Mouse (Mus musculus): ENCODE measurements around the gene Trmt11. TPM values are rescaled to one million over a fixed set of nuclear protein-coding genes. Genes with fewer than 3 reads are reported as not detected.

Trmt11 gene
- polyA plus RNA-seq, 1 experiment: 2.1 TPM

DNA sequence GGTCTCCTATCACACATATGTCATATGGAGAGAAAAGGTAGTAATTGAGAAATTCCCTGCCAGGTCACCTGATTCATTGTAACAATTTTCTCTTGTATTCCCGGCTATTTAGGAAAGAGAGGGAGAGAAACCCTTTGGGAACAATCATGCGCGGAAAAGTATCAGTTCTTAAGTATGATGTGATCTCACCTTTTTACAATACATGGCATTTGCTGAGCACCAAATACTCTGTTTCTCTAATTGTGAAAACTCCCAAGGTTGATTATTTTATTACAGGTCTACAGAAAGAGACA, 18.3 kb upstream of the Trmt11 start:
- Histone ChIP-seq H3K4me2 (ENCODE audit: low read depth) (peak overlapping the region; percentile 79), H3ac (ENCODE audit: control insufficient read depth, insufficient read length) (no peak overlapping the region), H3K4me3 (peak overlapping the region; percentile 66), H3K36me3 (ENCODE audit: control insufficient read depth, insufficient read depth) (no peaks in the 10 kb centered on the region), H3K79me2 (ENCODE audit: control insufficient read depth, insufficient read depth) (no peaks in the 10 kb centered on the region), H3K27me3 (ENCODE audit: control insufficient read depth, insufficient read depth, insufficient read length) (no peaks in the 10 kb centered on the region)
- TF ChIP-seq USF1 (IDR thresholded peaks at IDR 0.05; ENCODE audit: low read depth) (peak; percentile 1), POLR2AphosphoS2 (IDR thresholded peaks at IDR 0.05; ENCODE audit: insufficient read length, low read depth) (no peak)

DNA sequence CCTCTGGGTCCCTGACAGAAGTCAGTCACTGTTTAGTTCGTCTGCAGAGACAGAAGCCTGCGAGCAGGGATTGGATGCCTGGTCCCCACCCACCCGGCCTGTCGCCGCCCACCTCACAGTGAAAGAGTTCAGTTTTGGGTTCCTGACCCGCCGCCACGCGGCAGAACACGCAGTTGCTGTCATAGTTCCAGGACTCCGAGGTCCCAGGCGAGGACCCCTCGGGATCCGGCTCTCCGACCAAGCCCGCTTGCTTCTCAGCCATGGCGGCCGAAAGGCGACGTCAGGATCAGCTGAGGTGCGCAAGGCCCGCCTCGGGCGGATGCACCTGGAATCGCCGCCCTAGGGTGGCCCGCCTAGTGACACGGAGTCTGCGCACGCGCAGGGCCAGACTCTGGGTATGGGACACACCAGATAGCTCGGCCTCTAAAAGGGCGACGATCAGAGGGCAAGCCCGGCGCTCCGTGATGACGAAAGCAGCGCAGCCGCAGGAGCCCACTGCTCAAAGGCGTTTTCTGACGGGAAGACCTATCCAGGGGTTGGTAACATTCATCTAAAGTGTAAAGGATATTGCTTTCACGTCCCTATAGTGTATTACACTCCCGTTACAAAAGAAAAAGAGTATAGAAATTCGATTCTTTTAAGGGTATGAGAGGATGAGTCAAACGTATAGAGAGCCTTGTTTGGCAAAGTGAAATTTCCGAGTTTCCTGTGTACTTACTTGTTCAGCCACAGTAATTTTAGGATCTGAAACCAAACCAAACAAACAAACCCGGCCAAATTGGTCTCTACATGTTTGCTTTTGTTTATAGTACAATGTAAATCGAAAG, 17.8 kb upstream of the Trmt11 start:
- no peaks in the 10 kb centered on the region for H3K36me3 ChIP-seq (ENCODE audit: control insufficient read depth, insufficient read depth)
- H3K4me3 ChIP-seq: peak overlapping the region; percentile 66
- peak overlapping the region; percentile 18 for H3ac ChIP-seq (ENCODE audit: control insufficient read depth, insufficient read length)
- no peaks in the 10 kb centered on the region for H3K79me2 ChIP-seq (ENCODE audit: control insufficient read depth, insufficient read depth)
- TF ChIP-seq MYOG (IDR thresholded peaks at IDR 0.05; ENCODE audit: control insufficient read depth in 1 of 3, insufficient read depth in 1 of 3, insufficient read length in 2 of 3, low read depth in 2 of 3) (peak in 1 of 3 experiments; percentile 45), CEBPB (IDR thresholded peaks at IDR 0.05; ENCODE audit: insufficient read depth, poor library complexity, severe bottlenecking) (no peak), E2F4 (IDR thresholded peaks at IDR 0.05; ENCODE audit: insufficient read depth) (no peak), POLR2AphosphoS2 (IDR thresholded peaks at IDR 0.05; ENCODE audit: insufficient read length, low read depth) (peak; percentile 59), TCF12 (IDR thresholded peaks at IDR 0.05; ENCODE audit: insufficient read depth, poor library complexity, severe bottlenecking) (no peak), TCF3 (IDR thresholded peaks at IDR 0.05; ENCODE audit: insufficient read length, low read depth) (no peak), POLR2A (IDR thresholded peaks at IDR 0.05; ENCODE audit: insufficient read length, low read depth) (peak; percentile 67), MYOD1 (IDR thresholded peaks at IDR 0.05; ENCODE audit: control insufficient read depth in 1 of 3, insufficient read length in 2 of 3, low read depth in 2 of 3) (peak in 2 of 3 experiments; percentile 3 to 66), MAX (IDR thresholded peaks at IDR 0.05; ENCODE audit: low read depth) (no peak), SRF (IDR thresholded peaks at IDR 0.05; ENCODE audit: control insufficient read depth, insufficient read length, low read depth) (peak; percentile 55)
- no peaks in the 10 kb centered on the region for H3K27me3 ChIP-seq (ENCODE audit: control insufficient read depth, insufficient read depth, insufficient read length)
- H3K4me2 ChIP-seq (ENCODE audit: low read depth): peak overlapping the region; percentile 81

DNA sequence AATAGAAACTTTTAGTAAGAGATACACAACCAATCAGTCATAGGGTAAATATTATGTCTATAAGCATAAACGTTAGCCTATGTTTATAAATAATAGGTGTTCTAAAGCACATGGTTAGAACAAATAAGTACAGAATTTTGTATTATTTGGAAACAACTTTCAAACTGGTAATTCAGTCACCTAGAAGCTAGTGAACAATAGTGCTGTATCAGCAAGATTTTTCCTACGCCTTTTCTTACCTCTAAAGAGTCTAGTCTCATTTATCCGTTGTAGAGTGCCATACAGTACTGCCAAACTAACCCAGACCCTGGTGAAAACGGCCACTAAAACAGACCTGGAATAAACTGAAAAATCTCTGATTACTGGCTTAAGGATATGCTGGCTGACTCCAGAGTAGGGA, 12.5 kb upstream of the Trmt11 start:
- Histone ChIP-seq H3K79me2 (ENCODE audit: control insufficient read depth, insufficient read depth) (no peaks in the 10 kb centered on the region), H3K4me2 (ENCODE audit: low read depth) (no peak overlapping the region), H3K27me3 (ENCODE audit: control insufficient read depth, insufficient read depth, insufficient read length) (no peaks in the 10 kb centered on the region), H3ac (ENCODE audit: control insufficient read depth, insufficient read length) (no peak overlapping the region), H3K4me3 (no peak overlapping the region), H3K36me3 (ENCODE audit: control insufficient read depth, insufficient read depth) (peaks cover 5% of the 10 kb centered on the region)
- no peak for TF ChIP-seq MAX (IDR thresholded peaks at IDR 0.05; ENCODE audit: low read depth)
- no peak for TF ChIP-seq POLR2A (IDR thresholded peaks at IDR 0.05; ENCODE audit: insufficient read length, low read depth)
- no peak for TF ChIP-seq REST (IDR thresholded peaks at IDR 0.05; ENCODE audit: insufficient read depth, insufficient read length)
- no peak for TF ChIP-seq SRF (IDR thresholded peaks at IDR 0.05; ENCODE audit: control insufficient read depth, insufficient read length, low read depth)
- no peak for TF ChIP-seq MYOG (IDR thresholded peaks at IDR 0.05; ENCODE audit: control insufficient read depth in 1 of 3, insufficient read depth in 1 of 3, insufficient read length in 2 of 3, low read depth in 2 of 3)
- no peak for TF ChIP-seq MYOD1 (IDR thresholded peaks at IDR 0.05; ENCODE audit: control insufficient read depth in 1 of 3, insufficient read length in 2 of 3, low read depth in 2 of 3)
- TF ChIP-seq CEBPB (IDR thresholded peaks at IDR 0.05; ENCODE audit: insufficient read depth, poor library complexity, severe bottlenecking): no peak
- TF ChIP-seq TCF12 (IDR thresholded peaks at IDR 0.05; ENCODE audit: insufficient read depth, poor library complexity, severe bottlenecking): no peak
- TF ChIP-seq USF1 (IDR thresholded peaks at IDR 0.05; ENCODE audit: low read depth): no peak
- no peak for TF ChIP-seq POLR2AphosphoS2 (IDR thresholded peaks at IDR 0.05; ENCODE audit: insufficient read length, low read depth)
- TF ChIP-seq TCF3 (IDR thresholded peaks at IDR 0.05; ENCODE audit: insufficient read length, low read depth): no peak
- no peak for TF ChIP-seq E2F4 (IDR thresholded peaks at IDR 0.05; ENCODE audit: insufficient read depth)

DNA sequence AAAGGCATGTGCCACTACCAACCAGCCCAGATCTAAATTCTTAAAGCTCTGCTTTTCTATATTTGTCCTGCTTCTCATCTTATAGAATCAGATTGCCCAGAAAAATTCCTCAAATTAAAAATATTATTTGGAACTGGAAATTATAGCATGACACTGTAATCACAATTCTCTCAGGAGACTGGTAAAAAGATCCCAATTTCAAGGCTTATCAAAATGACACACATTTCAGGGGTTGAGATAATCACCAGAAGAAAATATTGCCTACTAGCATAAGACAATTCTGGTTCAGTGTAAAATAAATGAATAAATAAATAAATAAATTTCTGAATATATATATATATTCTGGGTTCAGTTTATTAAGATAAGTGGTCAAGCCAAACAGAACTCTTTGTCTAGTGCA, 9.1 kb upstream of the Trmt11 start:
- TF ChIP-seq MAX (IDR thresholded peaks at IDR 0.05; ENCODE audit: low read depth) (no peak), MYOG (IDR thresholded peaks at IDR 0.05; ENCODE audit: control insufficient read depth in 1 of 3, insufficient read depth in 1 of 3, insufficient read length in 2 of 3, low read depth in 2 of 3) (no peak)
- Histone ChIP-seq H3K27me3 (ENCODE audit: control insufficient read depth, insufficient read depth, insufficient read length) (no peaks in the 10 kb centered on the region), H3K4me2 (ENCODE audit: low read depth) (no peak overlapping the region), H3K4me3 (no peak overlapping the region), H3K79me2 (ENCODE audit: control insufficient read depth, insufficient read depth) (no peaks in the 10 kb centered on the region), H3K36me3 (ENCODE audit: control insufficient read depth, insufficient read depth) (peaks cover 5% of the 10 kb centered on the region), H3ac (ENCODE audit: control insufficient read depth, insufficient read length) (no peak overlapping the region)

DNA sequence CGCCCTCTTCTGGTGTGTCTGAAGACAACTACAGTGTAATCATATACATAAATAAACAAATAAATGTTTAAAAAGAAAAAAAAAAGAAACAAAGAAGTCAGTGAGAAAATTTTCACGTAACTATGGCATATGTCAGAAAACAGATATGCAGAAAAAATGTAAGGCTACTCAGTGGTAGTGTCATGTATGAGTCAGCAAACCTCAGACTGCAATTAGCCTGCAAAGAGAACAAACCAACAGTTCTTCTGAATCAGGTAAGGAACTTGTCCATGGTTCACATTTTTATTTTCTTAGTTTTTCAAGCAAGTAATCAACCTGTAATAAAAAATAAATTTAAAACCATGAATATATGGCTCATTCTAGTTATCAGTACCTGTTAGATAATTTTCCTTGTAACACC, 7.6 kb upstream of the Trmt11 start:
- no peak overlapping the region for H3ac ChIP-seq (ENCODE audit: control insufficient read depth, insufficient read length)
- peaks cover 5% of the 10 kb centered on the region for H3K36me3 ChIP-seq (ENCODE audit: control insufficient read depth, insufficient read depth)
- no peak for TF ChIP-seq POLR2AphosphoS2 (IDR thresholded peaks at IDR 0.05; ENCODE audit: insufficient read length, low read depth)
- no peak for TF ChIP-seq POLR2A (IDR thresholded peaks at IDR 0.05; ENCODE audit: insufficient read length, low read depth)
- no peaks in the 10 kb centered on the region for H3K79me2 ChIP-seq (ENCODE audit: control insufficient read depth, insufficient read depth)
- no peak overlapping the region for H3K4me2 ChIP-seq (ENCODE audit: low read depth)
- no peaks in the 10 kb centered on the region for H3K27me3 ChIP-seq (ENCODE audit: control insufficient read depth, insufficient read depth, insufficient read length)
- H3K4me3 ChIP-seq: no peak overlapping the region

All from myocyte (in vitro differentiated cells).